Mouse (Mus musculus) ES-Bruce4 (cell line): ENCODE measurements around the gene Prrc2b.

Experiments
- CTCF ChIP-seq: IDR thresholded peaks from one replicate; pipeline ENCODE4 v1.8.1; 2011; ENCODE audit warnings: low read depth, low read length
- EP300 ChIP-seq: IDR thresholded peaks from 2 replicates; pipeline ENCODE4 v1.6.1; 2011; ENCODE audit warnings: low read depth, low read length; ENCODE audit not compliant: insufficient read depth
- POLR2A ChIP-seq: IDR thresholded peaks from one replicate; pipeline ENCODE4 v1.8.1; 2011; ENCODE audit warnings: low read length; ENCODE audit not compliant: insufficient read depth

GRCm38 (mm10) chr2:32131205-32131834, 19.6 kb upstream of the Prrc2b start:
- TF ChIP-seq CTCF (no peak), POLR2A (no peak), EP300 (no peak)
